Mouse (Mus musculus): ENCODE measurements around the gene Trim46.

Trim46 gene

GRCm38 (mm10) chr3:89246261-89247100 lies at the start of gene Trim46:
Trim46 (minus strand) TSS chr3:89246309.
- under 1% methylated on average over 42 of the region's 42 CpGs for WGBS

- 53% methylated on average over 8 of the region's 8 CpGs for WGBS
Observed at GRCm38 (mm10) chr3:89295685-89296230, 49.6 kb upstream of the Trim46 start.

- WGBS: 90% methylated on average over 5 of the region's 5 CpGs
Observed at GRCm38 (mm10) chr3:89294195-89294594, 48.1 kb upstream of the Trim46 start.

GRCm38 (mm10) chr3:89293247-89293918 lies 47.3 kb upstream of the Trim46 start:
- WGBS: 90% methylated on average over 11 of the region's 11 CpGs

- 83% methylated on average over 5 of the region's 5 CpGs for WGBS
Observed at GRCm38 (mm10) chr3:89292303-89292702, 46.2 kb upstream of the Trim46 start.

- WGBS: 84% methylated on average over 10 of the region's 10 CpGs
Observed at GRCm38 (mm10) chr3:89291874-89292273, 45.8 kb upstream of the Trim46 start.

- 43% methylated on average over 7 of the region's 7 CpGs for WGBS
Observed at GRCm38 (mm10) chr3:89288503-89288928, 42.4 kb upstream of the Trim46 start.

GRCm38 (mm10) chr3:89287286-89287685 lies 41.2 kb upstream of the Trim46 start:
- 82% methylated on average over 5 of the region's 5 CpGs for WGBS

- 53% methylated on average over 2 of the region's 2 CpGs for WGBS
Observed at GRCm38 (mm10) chr3:89285526-89285925, 39.4 kb upstream of the Trim46 start.

GRCm38 (mm10) chr3:89284261-89284660 lies 38.2 kb upstream of the Trim46 start:
- 95% methylated on average over 3 of the region's 3 CpGs for WGBS

- 30% methylated on average over 4 of the region's 4 CpGs for WGBS
Observed at GRCm38 (mm10) chr3:89282291-89282643, 36.2 kb upstream of the Trim46 start.

- 17% methylated on average over 20 of the region's 20 CpGs for WGBS
Observed at GRCm38 (mm10) chr3:89281579-89282290, 35.6 kb upstream of the Trim46 start.

GRCm38 (mm10) chr3:89280606-89281511 lies 34.8 kb upstream of the Trim46 start, which contains the start of gene Efna1:
Efna1 (minus strand) TSS chr3:89281142.
- 2% methylated on average over 52 of the region's 52 CpGs for WGBS

GRCm38 (mm10) chr3:89280050-89280605 lies 34.0 kb upstream of the Trim46 start:
- WGBS: under 1% methylated on average over 29 of the region's 29 CpGs

- WGBS: 10% methylated on average over 35 of the region's 35 CpGs
Observed at GRCm38 (mm10) chr3:89279153-89279890, 33.2 kb upstream of the Trim46 start.

- 59% methylated on average over 8 of the region's 8 CpGs for WGBS
Observed at GRCm38 (mm10) chr3:89278643-89279042, 32.5 kb upstream of the Trim46 start.

- 71% methylated on average over 7 of the region's 7 CpGs for WGBS
Observed at GRCm38 (mm10) chr3:89278107-89278506, 32.0 kb upstream of the Trim46 start.

GRCm38 (mm10) chr3:89277281-89278021 lies 31.3 kb upstream of the Trim46 start:
- WGBS: 48% methylated on average over 14 of the region's 14 CpGs

GRCm38 (mm10) chr3:89276061-89276460 lies 30.0 kb upstream of the Trim46 start:
- WGBS: 90% methylated on average over 13 of the region's 13 CpGs

All from cerebral cortex, adult 2 months (tissue).